Mouse (Mus musculus) frontal cortex, postnatal 10 days (tissue): ENCODE results near the gene Cyp2w1.

Source experiments
- DNase-seq, 2 experiments: peaks; one replicate each; pipeline ENCODE4 v3.0.0; 2022; ENCODE audit warnings: low spot score in 2 of 2, mixed read lengths in 1 of 2

The Cyp2w1 gene

DNA sequence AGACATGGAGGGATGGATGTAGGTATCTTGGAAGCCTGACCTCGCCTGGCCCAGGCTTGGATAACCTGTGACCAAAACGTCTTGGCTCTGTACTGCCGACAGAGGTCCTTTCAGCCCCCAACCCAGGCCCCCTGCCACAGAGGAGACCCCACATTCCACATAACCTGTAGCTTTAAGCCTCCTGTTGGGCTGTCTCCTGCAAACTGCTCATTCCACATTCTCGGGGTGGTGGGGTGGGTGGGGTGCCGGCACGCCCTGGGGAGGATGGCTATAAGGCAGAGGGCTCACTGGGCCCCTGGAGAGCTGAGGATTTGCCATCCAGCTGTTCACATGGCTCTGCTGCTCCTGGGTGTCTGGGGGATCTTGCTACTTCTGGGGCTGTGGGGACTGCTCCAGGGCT lies at the start of gene Cyp2w1:
Gene Cyp2w1 (plus strand): TSS at position 301 of the 400 bp plus-strand sequence.
- no peak for DNase-seq

- no peak for DNase-seq
Observed at GRCm38 (mm10) chr5:139303646-139304061, 48.8 kb upstream of the Cyp2w1 start.

DNA sequence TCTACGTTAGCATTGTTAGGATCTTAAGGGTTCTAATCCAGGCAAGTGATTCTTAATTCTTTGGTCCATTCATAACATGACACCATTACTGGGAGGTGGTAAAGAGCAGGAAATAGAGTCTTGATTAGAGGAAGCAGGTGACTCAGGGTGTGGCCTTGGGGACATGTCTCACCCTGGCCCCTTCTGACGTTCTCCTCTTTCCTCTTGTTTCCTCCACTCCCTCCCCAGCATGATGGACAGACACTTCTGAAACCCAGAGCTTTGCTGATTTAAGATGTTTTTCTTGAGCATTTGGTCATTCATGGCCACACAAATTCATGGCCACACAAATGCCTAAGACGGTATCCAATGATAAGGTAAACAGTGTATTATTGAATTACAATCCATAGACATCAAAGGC lies 42.5 kb upstream of the Cyp2w1 start:
- no peak for DNase-seq

- no peak for DNase-seq
Observed at GRCm38 (mm10) chr5:139310477-139310876, 41.9 kb upstream of the Cyp2w1 start.

DNA sequence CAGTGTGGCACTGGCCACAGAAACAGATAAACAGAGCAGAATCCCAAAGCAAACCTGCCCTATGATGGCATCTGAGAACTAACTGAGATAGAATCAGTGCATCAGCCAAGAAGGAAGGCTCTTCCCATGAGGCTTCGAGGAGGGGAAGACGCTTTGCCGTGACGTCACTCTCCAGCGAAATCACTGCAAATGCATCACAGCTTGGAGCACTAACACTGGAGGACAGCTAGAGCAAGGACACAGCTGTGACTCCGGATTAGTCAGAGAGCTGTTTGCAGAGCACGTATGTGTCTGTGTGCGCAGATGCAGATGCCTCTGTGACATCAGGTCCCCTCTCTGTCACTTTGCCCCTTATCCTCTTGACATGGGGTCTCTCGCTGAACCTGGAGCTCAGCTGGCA lies 40.6 kb upstream of the Cyp2w1 start:
- DNase-seq, result no peak

DNA sequence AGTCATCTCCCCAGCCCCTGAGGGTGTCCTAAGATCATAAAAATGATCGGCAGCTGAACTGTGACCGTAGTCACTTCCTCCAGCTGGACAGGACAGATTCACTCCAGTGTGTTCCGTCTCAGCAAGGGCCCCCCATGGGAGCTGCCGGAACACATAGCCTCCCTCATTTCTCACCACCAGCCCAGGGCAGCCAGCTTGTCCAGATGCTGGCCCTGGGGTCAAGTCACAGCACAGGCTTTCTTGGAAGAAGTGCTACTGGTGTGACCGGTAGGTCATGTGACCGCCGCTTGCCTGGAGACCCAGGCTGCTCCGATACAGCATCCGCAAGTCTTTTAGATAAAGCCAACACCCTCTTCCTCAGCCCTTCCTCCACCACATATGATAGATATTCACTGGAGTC lies 38.9 kb upstream of the Cyp2w1 start:
- no peak for DNase-seq

DNA sequence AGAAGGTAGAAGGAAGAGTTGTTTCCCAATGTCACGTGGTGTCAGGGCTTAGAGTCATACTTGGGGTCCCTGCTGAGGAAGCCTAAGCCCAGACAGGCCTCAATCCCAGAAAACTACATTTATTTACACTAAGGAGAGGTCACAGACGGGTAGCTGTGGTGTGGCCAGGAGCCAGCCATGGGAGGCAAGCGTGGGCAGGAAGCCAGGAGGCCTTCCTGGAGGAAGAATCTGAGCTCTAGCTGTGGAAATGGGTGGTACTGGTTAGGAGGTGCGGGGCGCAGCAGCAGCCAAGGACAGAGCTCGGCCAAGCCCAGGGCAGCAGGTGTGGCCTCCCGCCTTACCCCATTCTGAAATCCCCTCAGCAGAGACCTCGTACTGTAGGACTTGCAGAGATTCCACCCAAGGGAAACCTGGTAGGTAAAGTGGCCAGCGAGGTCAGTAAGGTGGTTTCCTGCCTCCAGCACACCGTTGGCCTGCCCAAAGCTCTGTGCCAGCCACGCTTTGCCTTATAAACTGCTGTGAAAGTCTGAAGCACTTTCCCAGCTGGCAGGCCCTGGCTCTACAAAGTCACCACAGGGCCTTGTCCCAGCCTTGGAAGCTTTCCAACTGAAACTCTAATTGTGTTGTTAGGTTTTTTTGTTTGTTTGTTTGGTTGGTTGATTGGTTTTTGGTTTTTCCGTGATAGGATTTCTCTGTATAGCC lies 37.3 kb upstream of the Cyp2w1 start:
- no peak for DNase-seq

DNA sequence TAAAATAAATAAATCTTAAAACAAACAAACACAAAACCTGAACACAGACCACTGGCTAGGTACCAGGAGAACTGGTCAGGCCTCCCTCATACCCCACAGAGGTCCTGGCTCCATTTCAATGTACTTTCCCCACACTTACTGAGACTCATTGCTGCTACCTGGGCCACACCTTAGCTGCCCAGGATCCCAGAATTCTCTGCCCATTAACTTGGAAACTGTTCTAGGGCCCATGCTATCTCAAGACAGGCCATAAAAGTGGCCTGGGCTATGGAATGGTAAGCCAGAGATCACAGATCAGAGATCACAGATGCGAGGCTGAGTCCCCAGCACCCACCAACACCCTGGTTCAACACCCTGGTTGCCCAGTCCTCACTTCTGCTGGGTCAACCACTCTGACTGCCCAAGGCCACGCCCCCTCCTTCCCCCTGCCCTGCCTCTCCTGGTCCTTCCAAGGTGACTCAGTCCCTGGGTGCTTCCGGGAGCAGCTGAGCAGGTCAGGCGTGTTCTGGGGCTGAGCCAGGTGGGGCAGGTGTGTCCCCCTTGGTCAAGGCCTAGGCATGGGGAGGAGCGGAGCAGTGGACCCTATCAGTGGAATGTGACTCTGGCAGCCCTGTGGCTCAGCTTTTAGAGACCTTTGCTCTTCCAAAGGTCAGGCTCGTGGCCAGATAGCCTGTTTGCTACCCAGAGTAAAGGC lies 35.3 kb upstream of the Cyp2w1 start:
- DNase-seq, result no peak

GRCm38 (mm10) chr5:139317751-139318504 lies 34.5 kb upstream of the Cyp2w1 start:
- peak in 1 of 2 experiments; percentile 43 for DNase-seq

- DNase-seq, result no peak
Observed at GRCm38 (mm10) chr5:139320424-139320823, 32.0 kb upstream of the Cyp2w1 start.

DNA sequence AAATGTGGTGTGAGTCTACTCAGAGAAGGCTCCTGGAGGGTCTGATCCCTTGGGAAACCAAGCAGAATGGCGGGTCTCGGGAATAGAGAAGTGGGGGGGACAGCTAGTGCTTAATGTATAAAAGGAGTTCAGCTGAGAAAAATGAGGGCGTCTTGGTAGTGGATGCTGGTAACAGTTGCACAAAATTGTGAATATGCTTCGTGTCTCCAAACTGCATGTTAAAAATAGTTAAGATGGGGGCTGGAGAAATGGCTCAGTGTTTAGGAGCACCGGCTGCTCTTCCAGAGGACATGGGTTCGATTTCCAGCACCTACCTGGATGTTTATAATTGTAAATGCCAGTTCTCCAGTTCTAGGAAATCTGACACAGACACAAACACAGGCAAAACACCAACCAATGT lies 31.1 kb upstream of the Cyp2w1 start:
- no peak for DNase-seq

DNA sequence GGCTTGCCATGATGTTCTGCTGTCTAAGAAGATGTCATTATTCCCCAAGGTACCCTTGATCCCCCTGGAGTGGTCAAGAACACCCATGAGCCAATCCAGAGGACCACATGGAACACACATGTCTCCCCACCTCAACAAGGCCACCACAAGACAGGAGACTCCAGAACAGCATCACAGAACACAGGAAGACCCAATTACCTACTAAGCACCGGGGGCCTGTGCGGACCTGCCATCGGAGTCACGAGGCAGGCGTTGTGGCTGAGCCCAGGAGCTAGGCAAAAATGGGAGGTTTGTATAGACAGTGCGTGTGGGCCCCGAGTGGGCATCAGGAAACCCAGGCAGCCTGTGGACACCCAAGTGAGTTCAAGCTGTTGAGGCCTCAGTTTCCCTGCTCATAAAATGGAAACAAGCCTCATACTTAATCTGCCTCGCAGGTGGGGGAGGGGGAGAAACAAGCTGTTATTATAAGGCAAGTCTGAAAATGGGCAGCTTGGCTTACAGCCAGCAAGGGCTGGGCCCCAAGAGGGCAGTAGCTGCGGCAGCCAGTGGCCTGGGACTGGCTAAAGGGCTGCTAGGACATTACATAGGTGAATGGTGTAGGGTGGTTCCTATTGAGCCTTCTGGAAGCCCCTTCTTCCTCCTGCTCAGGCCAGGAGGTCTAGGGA lies 29.0 kb upstream of the Cyp2w1 start:
- DNase-seq, result no peak

- peak in 1 of 2 experiments; percentile 38 for DNase-seq
Observed at GRCm38 (mm10) chr5:139324045-139324491, 28.3 kb upstream of the Cyp2w1 start.

GRCm38 (mm10) chr5:139324691-139325394 lies 27.6 kb upstream of the Cyp2w1 start:
- peak; percentile 51 to 53 for DNase-seq

- peak; percentile 37 to 69 for DNase-seq
Observed at GRCm38 (mm10) chr5:139325395-139325966, 26.9 kb upstream of the Cyp2w1 start, which contains the start of gene Adap1. Gene Adap1, minus strand, starts transcription at chr5:139325622.

DNA sequence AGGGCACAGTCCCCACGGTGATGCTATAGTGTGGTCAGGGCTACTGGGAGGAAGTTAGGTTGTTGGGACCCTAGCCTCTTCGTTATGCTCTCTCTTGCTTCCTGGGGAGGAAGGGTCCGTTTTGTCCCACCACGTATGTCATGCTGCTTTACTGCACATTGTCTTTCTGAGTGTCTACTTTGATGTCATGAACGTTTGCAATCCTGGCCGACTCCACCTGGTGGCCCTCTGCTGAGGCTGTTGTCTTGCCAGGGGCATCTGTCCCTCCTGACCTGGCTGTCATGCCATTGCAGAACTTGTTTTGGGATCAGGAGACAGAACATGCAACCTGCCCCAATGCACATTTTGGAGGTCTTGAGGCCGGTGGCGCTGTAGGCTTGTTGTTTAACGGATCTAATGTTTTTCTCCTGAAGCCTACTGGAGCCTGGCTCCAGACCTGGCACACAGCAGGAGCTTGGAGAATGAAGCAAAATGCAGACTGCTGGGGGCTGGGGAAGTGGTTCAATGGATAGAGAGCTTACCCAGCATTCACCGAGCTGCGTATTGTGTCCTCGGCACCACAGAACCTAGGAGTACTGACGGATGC lies 26.2 kb upstream of the Cyp2w1 start:
- no peak for DNase-seq

GRCm38 (mm10) chr5:139326986-139327633 lies 25.3 kb upstream of the Cyp2w1 start:
- no peak for DNase-seq

DNA sequence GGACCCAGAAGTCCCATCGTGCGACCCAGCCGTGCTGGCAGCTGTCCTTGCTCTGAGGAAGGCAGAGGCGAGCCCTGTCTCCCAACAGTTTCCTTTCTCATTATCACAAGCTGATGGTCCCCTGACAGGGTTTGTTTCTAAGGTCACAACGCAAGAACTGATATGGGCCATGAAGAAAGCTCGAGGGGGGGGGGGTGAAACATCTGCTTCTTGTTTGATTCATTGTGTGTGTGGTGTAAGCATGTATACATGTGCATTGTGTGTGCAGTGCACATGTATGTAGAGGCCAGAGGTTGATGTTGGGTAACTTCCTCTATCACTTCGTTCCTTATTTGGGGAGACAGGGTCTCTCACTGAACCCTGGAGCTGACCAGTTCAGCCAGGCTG lies 24.8 kb upstream of the Cyp2w1 start:
- no peak for DNase-seq

- DNase-seq, result no peak
Observed at GRCm38 (mm10) chr5:139330766-139331165, 21.7 kb upstream of the Cyp2w1 start.

- DNase-seq, result peak; percentile 48 to 70
Observed at GRCm38 (mm10) chr5:139331742-139332141, 20.7 kb upstream of the Cyp2w1 start.
